Mouse (Mus musculus) midbrain, embryonic 12.5 days (tissue): ENCODE results near the gene Htr3a. TPM values are rescaled to one million over a fixed set of nuclear protein-coding genes. Genes with fewer than 3 reads are reported as not detected.

Source experiments
- ATAC-seq: fragments of 200-750 bp; cut with Nextera tagmentation; 2 replicates; pipeline ENCODE4 v1.8.0; 2017; ENCODE audit warnings: low read depth, moderate TSS enrichment, moderate library complexity; ENCODE audit not compliant: low FRiP score
- H3K27ac ChIP-seq: fragments of 300-500 bp; sonication (generic); replicated peaks from 2 replicates; pipeline ENCODE4 v1.5.1; 2016; ENCODE audit warnings: mild to moderate bottlenecking
- H3K27me3 ChIP-seq: fragments of 300-500 bp; sonication (generic); 2 replicates; pipeline ENCODE4 v1.6.1; 2016; ENCODE audit warnings: mild to moderate bottlenecking
- H3K36me3 ChIP-seq: fragments of 300-500 bp; sonication (generic); 2 replicates; pipeline ENCODE4 v1.6.1; 2016
- H3K4me1 ChIP-seq: fragments of 300-500 bp; sonication (generic); 2 replicates; pipeline ENCODE4 v1.6.1; 2016
- H3K4me2 ChIP-seq: fragments of 300-500 bp; sonication (generic); replicated peaks from 2 replicates; pipeline ENCODE4 v1.6.1; 2016; ENCODE audit warnings: mild to moderate bottlenecking, moderate library complexity
- H3K4me3 ChIP-seq: fragments of 300-500 bp; sonication (generic); 2 replicates; pipeline ENCODE4 v1.5.1; 2016; ENCODE audit warnings: mild to moderate bottlenecking
- H3K9ac ChIP-seq: fragments of 300-500 bp; sonication (generic); replicated peaks from 2 replicates; pipeline ENCODE4 v1.6.1; 2016; ENCODE audit warnings: mild to moderate bottlenecking, moderate library complexity
- H3K9me3 ChIP-seq: fragments of 300-500 bp; sonication (generic); 2 replicates; pipeline ENCODE4 v1.6.1; 2016; ENCODE audit warnings: mild to moderate bottlenecking
- WGBS: fragments of 180-500 bp; shearing (Covaris S2); methylation state at CpG from one replicate; pipeline ENCODE4 v1.1.7; 2016; 5-methylcytosine and 5-hydroxymethylcytosine counted together
- polyA plus RNA-seq: library from polyadenylated mRNA; unstranded; fragments of >200 nt; fragmentation: Nextera tagmentation; extraction: Ambion mirVana; gene quantifications from 2 replicates; pipeline ENCODE4 v1.2.1, GENCODE M21; 2016

Htr3a gene
- polyA plus RNA-seq, 1 experiment from 2014 or later: 0.48 TPM

- H3K27ac ChIP-seq: no peak overlapping the region
- 25% methylated on average over 3 of the region's 3 CpGs for WGBS
Measured at GRCm38 (mm10) chr9:48893986-48894385, 16.9 kb downstream of the Htr3a start.

GRCm38 (mm10) chr9:48889093-48889492 lies 21.8 kb downstream of the Htr3a start:
- no peak overlapping the region for H3K27ac ChIP-seq
- no peaks in the 10 kb centered on the region for H3K36me3 ChIP-seq
- 78% methylated on average over 7 of the region's 7 CpGs for WGBS
- no peak for ATAC-seq
- peaks cover 7% of the 10 kb centered on the region; the same call in 1 of the 2 replicates for H3K4me1 ChIP-seq
- H3K4me3 ChIP-seq: no peak overlapping the region
- H3K9ac ChIP-seq: no peak overlapping the region
- no peak overlapping the region for H3K4me2 ChIP-seq
- peaks cover 10% of the 10 kb centered on the region for H3K27me3 ChIP-seq
- no peaks in the 10 kb centered on the region for H3K9me3 ChIP-seq

More at GRCm38 (mm10) chr9:48893986-48894385, 16.9 kb downstream of the Htr3a start:
- no peaks in the 10 kb centered on the region for H3K9me3 ChIP-seq
- peaks cover 29% of the 10 kb centered on the region for H3K4me1 ChIP-seq
- no peaks in the 10 kb centered on the region for H3K36me3 ChIP-seq
- no peak overlapping the region for H3K4me3 ChIP-seq
- no peak overlapping the region for H3K4me2 ChIP-seq
- H3K27me3 ChIP-seq: peaks cover 34% of the 10 kb centered on the region
- no peak for ATAC-seq
- no peak overlapping the region for H3K9ac ChIP-seq

- no peak for ATAC-seq
- Histone ChIP-seq H3K4me1 (no peaks in the 10 kb centered on the region), H3K27me3 (no peaks in the 10 kb centered on the region), H3K36me3 (no peaks in the 10 kb centered on the region), H3K4me2 (no peak overlapping the region), H3K9me3 (no peaks in the 10 kb centered on the region), H3K27ac (no peak overlapping the region), H3K4me3 (no peak overlapping the region), H3K9ac (no peak overlapping the region)
- WGBS: 95% methylated on average over 8 of the region's 8 CpGs
Measured at GRCm38 (mm10) chr9:48872896-48873295, 38.0 kb downstream of the Htr3a start.

- peaks cover 15% of the 10 kb centered on the region; the same call in 1 of the 2 replicates for H3K27me3 ChIP-seq
- H3K4me1 ChIP-seq: peaks cover 12% of the 10 kb centered on the region
- no peak for ATAC-seq
- no peak overlapping the region for H3K4me3 ChIP-seq
- H3K4me2 ChIP-seq: no peak overlapping the region
- H3K9ac ChIP-seq: no peak overlapping the region
- H3K27ac ChIP-seq: no peak overlapping the region
- no peaks in the 10 kb centered on the region for H3K9me3 ChIP-seq
- H3K36me3 ChIP-seq: no peaks in the 10 kb centered on the region
- WGBS: 72% methylated on average over 12 of the region's 12 CpGs
Measured at GRCm38 (mm10) chr9:48866523-48867121, 44.3 kb downstream of the Htr3a start.

- Histone ChIP-seq H3K4me1 (peaks cover 14% of the 10 kb centered on the region), H3K36me3 (no peaks in the 10 kb centered on the region), H3K9ac (no peak overlapping the region), H3K27me3 (peaks cover 15% of the 10 kb centered on the region; the same call in 1 of the 2 replicates), H3K4me3 (no peak overlapping the region), H3K4me2 (no peak overlapping the region), H3K9me3 (no peaks in the 10 kb centered on the region), H3K27ac (no peak overlapping the region)
- 43% methylated on average over 9 of the region's 9 CpGs for WGBS
- no peak for ATAC-seq
Measured at GRCm38 (mm10) chr9:48865235-48865634, 45.7 kb downstream of the Htr3a start.

GRCm38 (mm10) chr9:48861481-48861880 lies 49.4 kb downstream of the Htr3a start:
- H3K36me3 ChIP-seq: no peaks in the 10 kb centered on the region
- no peak for ATAC-seq
- H3K4me1 ChIP-seq: peaks cover 12% of the 10 kb centered on the region; the same call in 1 of the 2 replicates
- H3K27ac ChIP-seq: no peak overlapping the region
- 94% methylated on average over 10 of the region's 10 CpGs for WGBS
- H3K27me3 ChIP-seq: peaks cover 19% of the 10 kb centered on the region
- no peak overlapping the region for H3K9ac ChIP-seq
- H3K4me2 ChIP-seq: no peak overlapping the region
- H3K4me3 ChIP-seq: no peak overlapping the region
- H3K9me3 ChIP-seq: no peaks in the 10 kb centered on the region

GRCm38 (mm10) chr9:48860526-48860845 lies 50.4 kb downstream of the Htr3a start:
- no peak overlapping the region for H3K4me3 ChIP-seq
- WGBS: 5% methylated on average over 6 of the region's 6 CpGs
- H3K4me1 ChIP-seq: peaks cover 11% of the 10 kb centered on the region; the same call in 1 of the 2 replicates
- no peak overlapping the region for H3K4me2 ChIP-seq
- H3K9ac ChIP-seq: no peak overlapping the region
- no peaks in the 10 kb centered on the region for H3K36me3 ChIP-seq
- peak; percentile 56 for ATAC-seq
- H3K27ac ChIP-seq: no peak overlapping the region
- peaks cover 13% of the 10 kb centered on the region for H3K27me3 ChIP-seq
- H3K9me3 ChIP-seq: no peaks in the 10 kb centered on the region

GRCm38 (mm10) chr9:48859828-48860525 lies 50.9 kb downstream of the Htr3a start:
- Histone ChIP-seq H3K27me3 (peaks cover 12% of the 10 kb centered on the region), H3K4me3 (no peak overlapping the region), H3K9ac (no peak overlapping the region), H3K9me3 (no peaks in the 10 kb centered on the region), H3K36me3 (no peaks in the 10 kb centered on the region), H3K4me1 (peaks cover 7% of the 10 kb centered on the region; the same call in 1 of the 2 replicates), H3K4me2 (no peak overlapping the region), H3K27ac (no peak overlapping the region)
- 17% methylated on average over 10 of the region's 10 CpGs for WGBS
- no peak for ATAC-seq

GRCm38 (mm10) chr9:48857944-48858343 lies 53.0 kb downstream of the Htr3a start:
- H3K9ac ChIP-seq: no peak overlapping the region
- peaks cover 12% of the 10 kb centered on the region for H3K27me3 ChIP-seq
- H3K4me2 ChIP-seq: no peak overlapping the region
- H3K9me3 ChIP-seq: no peaks in the 10 kb centered on the region
- H3K36me3 ChIP-seq: no peaks in the 10 kb centered on the region
- WGBS: 67% methylated on average over 7 of the region's 7 CpGs
- H3K4me3 ChIP-seq: no peak overlapping the region
- ATAC-seq: no peak
- H3K27ac ChIP-seq: no peak overlapping the region
- H3K4me1 ChIP-seq: peaks cover 7% of the 10 kb centered on the region; the same call in 1 of the 2 replicates

GRCm38 (mm10) chr9:48856240-48856639 lies 54.7 kb downstream of the Htr3a start:
- H3K9me3 ChIP-seq: no peaks in the 10 kb centered on the region
- H3K36me3 ChIP-seq: no peaks in the 10 kb centered on the region
- peaks cover 7% of the 10 kb centered on the region; the same call in 1 of the 2 replicates for H3K4me1 ChIP-seq
- peaks cover 4% of the 10 kb centered on the region; the same call in 1 of the 2 replicates for H3K27me3 ChIP-seq
- no peak overlapping the region for H3K4me2 ChIP-seq
- 91% methylated on average over 4 of the region's 4 CpGs for WGBS
- no peak for ATAC-seq
- H3K4me3 ChIP-seq: no peak overlapping the region
- H3K9ac ChIP-seq: no peak overlapping the region
- H3K27ac ChIP-seq: no peak overlapping the region

GRCm38 (mm10) chr9:48849531-48849930 lies 61.4 kb downstream of the Htr3a start:
- Histone ChIP-seq H3K4me3 (no peak overlapping the region), H3K36me3 (no peaks in the 10 kb centered on the region), H3K4me1 (no peaks in the 10 kb centered on the region), H3K9me3 (peaks cover 6% of the 10 kb centered on the region; the same call in 1 of the 2 replicates), H3K27me3 (no peaks in the 10 kb centered on the region), H3K27ac (no peak overlapping the region), H3K9ac (no peak overlapping the region), H3K4me2 (no peak overlapping the region)
- ATAC-seq: no peak
- 94% methylated on average over 5 of the region's 5 CpGs for WGBS
